Mouse (Mus musculus): ENCODE measurements around the gene Defb42. TPM values are rescaled to one million over a fixed set of nuclear protein-coding genes. Genes with fewer than 3 reads are reported as not detected.

Defb42 gene
- polyA plus RNA-seq, 2 experiments: not detected

DNA sequence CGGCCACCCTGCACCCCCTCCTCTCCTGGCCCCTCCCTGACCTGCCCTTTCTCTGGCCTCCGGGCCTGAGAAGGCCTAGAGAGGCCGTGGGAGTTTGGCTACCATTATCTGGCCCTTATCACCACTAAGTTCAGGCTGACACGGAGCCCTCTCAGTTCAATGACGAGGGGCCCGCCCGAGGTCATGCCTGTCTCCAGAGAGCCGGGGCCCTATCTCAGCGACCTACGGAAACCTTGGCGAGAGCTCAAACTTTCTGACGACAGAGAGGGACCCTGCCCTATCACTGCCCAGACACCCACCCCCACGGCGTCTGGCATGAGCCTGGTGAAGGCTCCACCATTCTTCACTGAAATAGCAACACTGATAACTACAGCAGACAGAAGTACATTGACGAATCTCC lies 20.9 kb downstream of the Defb42 start:
- 6% methylated on average over 15 of the region's 15 CpGs for WGBS (ENCODE audit: insufficient replicate concordance)
- H3K4me2 ChIP-seq (ENCODE audit: low read depth): peak overlapping the region; percentile 61
- peak overlapping the region; percentile 43 for H3K9ac ChIP-seq (replicated peaks)
- peaks cover 25 to 31% of the 10 kb centered on the region in 2 experiments for H3K4me1 ChIP-seq (replicated peaks; ENCODE audit: control insufficient read depth in 2 of 2, insufficient read depth in 2 of 2, low read length in 1 of 2)
- no peaks in the 10 kb centered on the region for H3K36me3 ChIP-seq (replicated peaks; ENCODE audit: control insufficient read depth, insufficient read depth, low read depth)
- no peak overlapping the region for H3K27ac ChIP-seq
- ATAC-seq (ENCODE audit: insufficient read depth) (peak; percentile 76), DNase-seq (ENCODE audit: low read depth in 3 of 3, low spot score in 3 of 3) (peak in 1 of 3 experiments; percentile 45)
- peaks cover 21% of the 10 kb centered on the region for H3K27me3 ChIP-seq (ENCODE audit: control insufficient read depth, insufficient read depth, low read length)
- no peaks in the 10 kb centered on the region; the same call in 1 of the 2 replicates for H3K9me3 ChIP-seq (ENCODE audit: control insufficient read depth, low read length)
- no peak overlapping the region; a peak in 1 of 4 replicates for H3K4me3 ChIP-seq (ENCODE audit: insufficient read depth in 1 of 2, low read depth in 2 of 2, low read length in 2 of 2)
- TF ChIP-seq CTCF (IDR thresholded peaks at IDR 0.05; ENCODE audit: low read depth) (no peak), EP300 (IDR thresholded peaks at IDR 0.05; ENCODE audit: low read depth) (no peak)

Other genes starting within 250 kb of the Defb42 start
- 1.4 and 1.9 TPM in 2 replicates for gene Wdfy2, start 209.3 kb upstream of the Defb42 start, polyA plus RNA-seq (2012; rRNA removed)
- gene Wdfy2, start 209.3 kb upstream of the Defb42 start, polyA plus RNA-seq (2014; fragmentation: Nextera tagmentation; extraction: Ambion mirVana): 2.7 and 3.6 TPM in 2 replicates
- gene Defb48, start 62.5 kb upstream of the Defb42 start, polyA plus RNA-seq (2012; rRNA removed): not detected in 2 replicates
- not detected in 2 replicates for gene Defb48, start 62.5 kb upstream of the Defb42 start, polyA plus RNA-seq (2014; fragmentation: Nextera tagmentation; extraction: Ambion mirVana)
- not detected in 2 replicates for gene Defb47, start 48.9 kb upstream of the Defb42 start, polyA plus RNA-seq (2012; rRNA removed)
- not detected in 2 replicates for gene Defb47, start 48.9 kb upstream of the Defb42 start, polyA plus RNA-seq (2014; fragmentation: Nextera tagmentation; extraction: Ambion mirVana)
- gene Defb43, start 35.2 kb upstream of the Defb42 start, polyA plus RNA-seq (2012; rRNA removed): not detected in 2 replicates
- gene Defb43, start 35.2 kb upstream of the Defb42 start, polyA plus RNA-seq (2014; fragmentation: Nextera tagmentation; extraction: Ambion mirVana): not detected in 2 replicates
- gene Defb30, start 3.0 kb downstream of the Defb42 start, polyA plus RNA-seq (2012; rRNA removed): not detected in 2 replicates
- not detected in 2 replicates for gene Defb30, start 3.0 kb downstream of the Defb42 start, polyA plus RNA-seq (2014; fragmentation: Nextera tagmentation; extraction: Ambion mirVana)

Data from liver, embryonic 14.5 days (tissue).